Mouse (Mus musculus) neural tube, embryonic 13.5 days (tissue): Measurements from ENCODE around the gene Adgrl3. TPM values are rescaled to one million over a fixed set of nuclear protein-coding genes. Genes with fewer than 3 reads are reported as not detected.

ENCODE experiments used
- ATAC-seq: fragments of 200-750 bp; cut with Nextera tagmentation; 2 replicates; pipeline ENCODE4 v1.8.0; 2017; ENCODE audit warnings: low read depth, mild to moderate bottlenecking, moderate TSS enrichment, moderate library complexity
- H3K27ac ChIP-seq: fragments of 300-500 bp; sonication (generic); replicated peaks from 2 replicates; pipeline ENCODE4 v1.5.1; 2015; ENCODE audit warnings: moderate library complexity, mild to moderate bottlenecking, inconsistent platforms
- H3K27me3 ChIP-seq: fragments of 300-500 bp; sonication (generic); 2 replicates; pipeline ENCODE4 v1.6.1; 2015; ENCODE audit warnings: mild to moderate bottlenecking, inconsistent platforms
- H3K36me3 ChIP-seq: fragments of 300-500 bp; sonication (generic); 2 replicates; pipeline ENCODE4 v1.6.1; 2015; ENCODE audit warnings: mild to moderate bottlenecking, inconsistent platforms
- H3K4me1 ChIP-seq: fragments of 300-500 bp; sonication (generic); replicated peaks from 2 replicates; pipeline ENCODE4 v1.6.1; 2015; ENCODE audit warnings: inconsistent platforms
- H3K4me2 ChIP-seq: fragments of 300-500 bp; sonication (generic); 2 replicates; pipeline ENCODE4 v1.6.1; 2015; ENCODE audit warnings: inconsistent platforms, mild to moderate bottlenecking, moderate library complexity
- H3K4me3 ChIP-seq: fragments of 300-500 bp; sonication (generic); 2 replicates; pipeline ENCODE4 v1.5.1; 2015; ENCODE audit warnings: mild to moderate bottlenecking, inconsistent platforms
- H3K9ac ChIP-seq: fragments of 300-500 bp; sonication (generic); 2 replicates; pipeline ENCODE4 v1.6.1; 2015; ENCODE audit warnings: moderate library complexity, mild to moderate bottlenecking, inconsistent platforms
- H3K9me3 ChIP-seq: fragments of 300-500 bp; sonication (generic); 2 replicates; pipeline ENCODE4 v1.6.1; 2016; ENCODE audit warnings: inconsistent platforms
- WGBS: fragments of 180-500 bp; shearing (Covaris S2); methylation state at CpG from one replicate; pipeline ENCODE4 v1.1.7; 2015; 5-methylcytosine and 5-hydroxymethylcytosine counted together
- polyA plus RNA-seq: library from polyadenylated mRNA; unstranded; fragments of >200 nt; fragmentation: Nextera tagmentation; extraction: Ambion mirVana; gene quantifications from 2 replicates; pipeline ENCODE4 v1.2.1, GENCODE M21; 2015

Adgrl3 gene
- polyA plus RNA-seq, 1 experiment from 2014 or later = 47.4 TPM

GRCm38 (mm10) chr5:81345436-81346131 is 325.6 kb downstream of the Adgrl3 start:
- 0 out of 2 replicates have a peak overlapping the region, but pooled peaks have one; percentile 7 for H3K27ac ChIP-seq
- no peak overlapping the region for H3K4me3 ChIP-seq
- H3K27me3 ChIP-seq = no peaks in the 10 kb centered on the region
- no peaks in the 10 kb centered on the region for H3K36me3 ChIP-seq
- peaks cover 16% of the 10 kb centered on the region; the same call in 1 of the 2 replicates for H3K4me1 ChIP-seq
- H3K4me2 ChIP-seq = no peak overlapping the region
- H3K9ac ChIP-seq = no peak overlapping the region
- H3K9me3 ChIP-seq = no peaks in the 10 kb centered on the region
- WGBS = 49% methylated on average over 9 of the region's 9 CpGs
- ATAC-seq = no peak

- H3K4me1 ChIP-seq = peaks cover 16% of the 10 kb centered on the region; the same call in 1 of the 2 replicates
- no peak overlapping the region for H3K9ac ChIP-seq
- no peak overlapping the region for H3K4me3 ChIP-seq
- 66% methylated on average over 4 of the region's 4 CpGs for WGBS
- H3K27me3 ChIP-seq = no peaks in the 10 kb centered on the region
- no peak for ATAC-seq
- no peaks in the 10 kb centered on the region for H3K36me3 ChIP-seq
- no peaks in the 10 kb centered on the region for H3K9me3 ChIP-seq
- no peak overlapping the region for H3K27ac ChIP-seq
- no peak overlapping the region for H3K4me2 ChIP-seq
Observed at GRCm38 (mm10) chr5:81347571-81347970, 327.6 kb downstream of the Adgrl3 start.

- Histone ChIP-seq H3K4me3 (no peak overlapping the region), H3K4me2 (no peak overlapping the region)
- WGBS = 10% methylated on average over 2 of the region's 2 CpGs
Observed at GRCm38 (mm10) chr5:81359560-81359959, 339.6 kb downstream of the Adgrl3 start.

GRCm38 (mm10) chr5:81364198-81364643 is 344.3 kb downstream of the Adgrl3 start:
- no peak overlapping the region for H3K27ac ChIP-seq
- 70% methylated on average over 8 of the region's 8 CpGs for WGBS
- H3K4me1 ChIP-seq = 0 out of 2 replicates have a peak, but pooled peaks cover 6% of the 10 kb centered on the region
- no peak overlapping the region for H3K4me3 ChIP-seq
- ATAC-seq = no peak
- no peaks in the 10 kb centered on the region for H3K27me3 ChIP-seq
- H3K9ac ChIP-seq = no peak overlapping the region
- no peaks in the 10 kb centered on the region for H3K9me3 ChIP-seq
- no peaks in the 10 kb centered on the region for H3K36me3 ChIP-seq
- H3K4me2 ChIP-seq = no peak overlapping the region

More at GRCm38 (mm10) chr5:81359560-81359959, 339.6 kb downstream of the Adgrl3 start:
- ATAC-seq = peak; percentile 80
- H3K9ac ChIP-seq = no peak overlapping the region
- no peak overlapping the region for H3K27ac ChIP-seq
- H3K36me3 ChIP-seq = no peaks in the 10 kb centered on the region
- 0 out of 2 replicates have a peak, but pooled peaks cover 7% of the 10 kb centered on the region for H3K4me1 ChIP-seq
- H3K27me3 ChIP-seq = no peaks in the 10 kb centered on the region
- H3K9me3 ChIP-seq = no peaks in the 10 kb centered on the region

GRCm38 (mm10) chr5:81365250-81365649 is 345.3 kb downstream of the Adgrl3 start:
- ATAC-seq = no peak
- Histone ChIP-seq H3K4me1 (no peaks in the 10 kb centered on the region), H3K27me3 (no peaks in the 10 kb centered on the region), H3K9ac (no peak overlapping the region), H3K9me3 (no peaks in the 10 kb centered on the region), H3K4me3 (no peak overlapping the region), H3K36me3 (no peaks in the 10 kb centered on the region), H3K4me2 (no peak overlapping the region), H3K27ac (no peak overlapping the region)
- WGBS = 18% methylated on average over 2 of the region's 2 CpGs

GRCm38 (mm10) chr5:81370126-81370850 is 350.4 kb downstream of the Adgrl3 start:
- ATAC-seq = no peak
- H3K4me3 ChIP-seq = no peak overlapping the region
- H3K9ac ChIP-seq = no peak overlapping the region
- H3K36me3 ChIP-seq = no peaks in the 10 kb centered on the region
- H3K9me3 ChIP-seq = no peaks in the 10 kb centered on the region
- H3K27ac ChIP-seq = no peak overlapping the region
- WGBS = 86% methylated on average over 10 of the region's 10 CpGs
- no peaks in the 10 kb centered on the region for H3K27me3 ChIP-seq
- H3K4me1 ChIP-seq = no peaks in the 10 kb centered on the region
- no peak overlapping the region for H3K4me2 ChIP-seq

- Histone ChIP-seq H3K4me3 (no peak overlapping the region), H3K9ac (no peak overlapping the region), H3K36me3 (no peaks in the 10 kb centered on the region), H3K4me2 (no peak overlapping the region), H3K27me3 (no peaks in the 10 kb centered on the region), H3K4me1 (no peaks in the 10 kb centered on the region), H3K9me3 (peaks cover 5% of the 10 kb centered on the region; the same call in 1 of the 2 replicates), H3K27ac (no peak overlapping the region)
- WGBS = 82% methylated on average over 7 of the region's 7 CpGs
- ATAC-seq = no peak
Observed at GRCm38 (mm10) chr5:81375992-81376391, 356.1 kb downstream of the Adgrl3 start.

- Histone ChIP-seq H3K4me3 (no peak overlapping the region), H3K4me1 (no peaks in the 10 kb centered on the region), H3K9me3 (no peaks in the 10 kb centered on the region), H3K27me3 (no peaks in the 10 kb centered on the region), H3K4me2 (no peak overlapping the region), H3K27ac (no peak overlapping the region), H3K36me3 (no peaks in the 10 kb centered on the region), H3K9ac (no peak overlapping the region)
- 26% methylated on average over 1 of the region's 1 CpGs for WGBS
- ATAC-seq = no peak
Observed at GRCm38 (mm10) chr5:81405582-81406143, 385.7 kb downstream of the Adgrl3 start.

GRCm38 (mm10) chr5:81417326-81417725 is 397.4 kb downstream of the Adgrl3 start:
- H3K27me3 ChIP-seq = no peaks in the 10 kb centered on the region
- no peak overlapping the region for H3K4me2 ChIP-seq
- no peaks in the 10 kb centered on the region for H3K4me1 ChIP-seq
- no peak overlapping the region for H3K4me3 ChIP-seq
- H3K9me3 ChIP-seq = no peaks in the 10 kb centered on the region
- H3K36me3 ChIP-seq = no peaks in the 10 kb centered on the region
- no peak for ATAC-seq
- no peak overlapping the region for H3K9ac ChIP-seq
- 65% methylated on average over 3 of the region's 3 CpGs for WGBS
- H3K27ac ChIP-seq = no peak overlapping the region

- no peaks in the 10 kb centered on the region for H3K36me3 ChIP-seq
- no peak overlapping the region for H3K4me2 ChIP-seq
- H3K27ac ChIP-seq = no peak overlapping the region
- WGBS = 72% methylated on average over 5 of the region's 5 CpGs
- no peak for ATAC-seq
- no peaks in the 10 kb centered on the region for H3K9me3 ChIP-seq
- H3K9ac ChIP-seq = no peak overlapping the region
- no peaks in the 10 kb centered on the region for H3K27me3 ChIP-seq
- H3K4me3 ChIP-seq = no peak overlapping the region
- H3K4me1 ChIP-seq = no peaks in the 10 kb centered on the region
Observed at GRCm38 (mm10) chr5:81427393-81427792, 407.5 kb downstream of the Adgrl3 start.

GRCm38 (mm10) chr5:81436375-81436774 is 416.4 kb downstream of the Adgrl3 start:
- no peak overlapping the region for H3K9ac ChIP-seq
- WGBS = 83% methylated on average over 3 of the region's 3 CpGs
- no peaks in the 10 kb centered on the region for H3K4me1 ChIP-seq
- no peak overlapping the region for H3K27ac ChIP-seq
- no peaks in the 10 kb centered on the region for H3K9me3 ChIP-seq
- no peak for ATAC-seq
- no peaks in the 10 kb centered on the region for H3K36me3 ChIP-seq
- no peak overlapping the region for H3K4me2 ChIP-seq
- H3K27me3 ChIP-seq = no peaks in the 10 kb centered on the region
- no peak overlapping the region for H3K4me3 ChIP-seq

- 52% methylated on average over 5 of the region's 5 CpGs for WGBS
- Histone ChIP-seq H3K36me3 (no peaks in the 10 kb centered on the region), H3K9ac (no peak overlapping the region), H3K4me2 (no peak overlapping the region), H3K9me3 (no peaks in the 10 kb centered on the region), H3K4me1 (no peaks in the 10 kb centered on the region), H3K4me3 (no peak overlapping the region), H3K27me3 (no peaks in the 10 kb centered on the region), H3K27ac (peak overlapping the region; percentile 62)
- ATAC-seq = no peak
Observed at GRCm38 (mm10) chr5:81442150-81442549, 422.2 kb downstream of the Adgrl3 start.
